Mouse (Mus musculus) kidney, postnatal 0 days (tissue): ENCODE data around the gene Slc2a4. TPM values are rescaled to one million over a fixed set of nuclear protein-coding genes. Genes with fewer than 3 reads are reported as not detected.

Source experiments
- ATAC-seq: fragments of 200-750 bp; cut with Nextera tagmentation; replicated peaks from 2 replicates; pipeline ENCODE4 v1.8.0; 2017; ENCODE audit warnings: low read depth, moderate number of reproducible peaks, moderate TSS enrichment, moderate library complexity; ENCODE audit not compliant: low FRiP score
- DNase-seq: peaks from one replicate; pipeline ENCODE4 v3.0.0-alpha.2; 2016; ENCODE audit warnings: low spot score
- H3K27ac ChIP-seq: fragments of 300-500 bp; sonication (generic); 2 replicates; pipeline ENCODE4 v1.5.1; 2014; ENCODE audit warnings: mild to moderate bottlenecking
- H3K27me3 ChIP-seq: fragments of 300-500 bp; sonication (generic); 2 replicates; pipeline ENCODE4 v1.6.1; 2014; ENCODE audit warnings: low read length, mixed read lengths; ENCODE audit not compliant: insufficient read depth
- H3K36me3 ChIP-seq: fragments of 300-500 bp; sonication (generic); 2 replicates; pipeline ENCODE4 v1.6.1; 2014; ENCODE audit warnings: low read length, mixed read lengths; ENCODE audit not compliant: insufficient read depth
- H3K4me1 ChIP-seq: fragments of 300-500 bp; sonication (generic); replicated peaks from 2 replicates; pipeline ENCODE4 v1.6.1; 2014; ENCODE audit warnings: antibody characterized with exemption, low read length, mixed read lengths; ENCODE audit not compliant: insufficient read depth
- H3K4me2 ChIP-seq: fragments of 300-500 bp; sonication (generic); 2 replicates; pipeline ENCODE4 v1.6.1; 2014; ENCODE audit warnings: mild to moderate bottlenecking, low read length, moderate library complexity, mixed read lengths
- H3K4me3 ChIP-seq: fragments of 300-500 bp; sonication (generic); replicated peaks from 2 replicates; pipeline ENCODE4 v1.5.1; 2014; ENCODE audit warnings: low read depth, low read length
- H3K9ac ChIP-seq: fragments of 300-500 bp; sonication (generic); 2 replicates; pipeline ENCODE4 v1.6.1; 2014; ENCODE audit warnings: low read depth, low read length
- H3K9me3 ChIP-seq: fragments of 300-500 bp; sonication (generic); replicated peaks from 2 replicates; pipeline ENCODE4 v1.6.1; 2016; ENCODE audit warnings: low read length, inconsistent platforms, mixed read lengths
- CTCF ChIP-seq: IDR thresholded peaks from 2 replicates; pipeline ENCODE4 v1.5.1; 2016; ENCODE audit warnings: antibody characterized with exemption, low read depth, mild to moderate bottlenecking, moderate library complexity
- WGBS: fragments of 180-500 bp; shearing (Covaris S2); extraction: QIAGEN DNeasy Blood & Tissue Kit; methylation state at CpG from one replicate; pipeline ENCODE4 v1.1.7; 2014; 5-methylcytosine and 5-hydroxymethylcytosine counted together
- polyA plus RNA-seq: library from polyadenylated mRNA; unstranded; fragments of >200 nt; fragmentation: Nextera tagmentation; extraction: Ambion mirVana; gene quantifications from 2 replicates; pipeline ENCODE4 v1.2.1, GENCODE M21; 2015

The Slc2a4 gene
- polyA plus RNA-seq, 1 experiment from 2014 or later = 21.4 TPM

- ATAC-seq (no peak), DNase-seq (no peak)
- Histone ChIP-seq H3K4me3 (peak overlapping the region; percentile 64), H3K9ac (no peak overlapping the region), H3K9me3 (no peaks in the 10 kb centered on the region), H3K4me1 (peaks cover 18% of the 10 kb centered on the region), H3K27ac (no peak overlapping the region), H3K36me3 (peaks cover 56% of the 10 kb centered on the region), H3K4me2 (peak overlapping the region; percentile 99), H3K27me3 (no peaks in the 10 kb centered on the region)
- 25% methylated on average over 9 of the region's 9 CpGs for WGBS
- TF ChIP-seq CTCF = no peak
These were observed 33.0 kb downstream of the Slc2a4 start for GRCm38 (mm10) chr11:69914917-69915430.

DNA sequence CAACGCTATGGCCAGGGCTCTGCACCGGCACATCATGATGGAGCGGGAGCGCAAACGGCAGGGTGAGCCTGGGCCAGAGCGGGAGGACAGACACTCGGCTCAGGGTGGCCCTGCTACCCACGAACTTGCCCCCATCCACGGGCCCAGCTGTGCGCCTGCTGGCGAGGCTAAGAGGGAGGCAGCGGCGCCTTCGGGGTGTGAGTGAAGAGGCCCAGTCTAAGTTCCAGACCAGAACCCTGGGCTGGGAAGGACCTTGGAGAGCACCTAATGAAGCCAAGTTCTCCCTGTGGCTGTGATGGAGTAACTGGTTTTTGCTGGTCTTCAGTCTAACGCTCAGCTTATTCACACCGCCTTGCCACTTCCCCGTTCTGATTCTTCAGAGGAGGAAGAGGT, 33.6 kb downstream of the Slc2a4 start:
- peaks cover 62% of the 10 kb centered on the region for H3K36me3 ChIP-seq
- TF ChIP-seq CTCF = no peak
- WGBS = 1% methylated on average over 17 of the region's 17 CpGs
- H3K9ac ChIP-seq = peak overlapping the region; percentile 82
- no peaks in the 10 kb centered on the region for H3K27me3 ChIP-seq
- ATAC-seq (no peak; the same call in 1 of the 2 replicates), DNase-seq (peak; percentile 37)
- peak overlapping the region; percentile 86 for H3K27ac ChIP-seq
- peak overlapping the region; percentile 64 for H3K4me3 ChIP-seq
- H3K4me2 ChIP-seq = peak overlapping the region; percentile 99
- H3K9me3 ChIP-seq = no peaks in the 10 kb centered on the region
- H3K4me1 ChIP-seq = peaks cover 15% of the 10 kb centered on the region

DNA sequence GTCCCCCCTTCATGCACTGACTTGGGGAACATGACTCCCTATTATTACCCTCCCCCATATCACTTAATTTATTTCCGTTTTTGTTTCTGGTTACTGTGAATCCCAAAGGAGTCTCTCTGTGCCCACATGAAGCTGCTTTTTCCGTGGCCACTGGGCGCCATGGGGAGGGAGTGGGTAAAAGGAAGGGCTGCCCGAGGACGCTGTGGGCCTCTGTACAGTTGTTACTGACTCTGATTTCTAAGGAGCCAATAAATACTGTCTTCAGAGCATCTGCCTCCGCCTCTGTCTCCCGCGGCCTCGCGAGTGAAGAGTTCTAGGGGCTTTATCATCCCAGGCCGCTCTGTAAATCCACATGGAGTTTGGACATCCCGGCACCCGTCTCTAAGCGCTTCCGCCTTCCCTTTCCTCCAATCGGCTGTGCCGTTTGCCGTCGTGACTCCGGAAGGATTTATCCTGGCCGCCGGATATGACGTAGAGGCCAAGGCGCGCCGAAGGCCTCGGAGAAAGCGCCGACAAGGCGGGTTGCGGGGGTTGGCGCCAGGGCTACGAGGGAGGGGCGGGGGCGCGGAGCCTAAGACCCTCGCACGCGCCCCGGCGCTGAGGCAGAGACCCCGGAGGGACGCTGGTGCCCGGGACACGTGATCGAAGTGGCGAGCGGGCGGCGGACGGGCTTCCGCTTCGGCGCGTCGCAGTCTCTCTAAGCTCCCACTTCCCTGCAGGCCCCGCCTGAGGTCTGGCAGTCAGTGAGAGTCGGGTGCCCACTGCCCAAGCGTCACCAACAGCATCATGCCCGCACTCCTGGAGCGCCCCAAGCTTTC, 34.2 kb downstream of the Slc2a4 start, which contains the start of gene Gps2:
Gene Gps2, plus strand, starts transcription at position 335 of the 818 bp plus-strand sequence.
- Histone ChIP-seq H3K4me3 (peak within 1 kb of the TSS; percentile 64), H3K9ac (peak within 1 kb of the TSS; percentile 82), H3K4me2 (peak within 1 kb of the TSS; percentile 99), H3K9me3 (no peaks in the 10 kb centered on the region), H3K4me1 (peaks cover 9% of the 10 kb centered on the region), H3K36me3 (peaks cover 66% of the 10 kb centered on the region), H3K27me3 (no peaks in the 10 kb centered on the region), H3K27ac (peak within 1 kb of the TSS; percentile 86)
- TF ChIP-seq CTCF = no peak
- 2% methylated on average over 61 of the region's 61 CpGs for WGBS
- DNase-seq (peak; percentile 97), ATAC-seq (peak; percentile 79)

DNA sequence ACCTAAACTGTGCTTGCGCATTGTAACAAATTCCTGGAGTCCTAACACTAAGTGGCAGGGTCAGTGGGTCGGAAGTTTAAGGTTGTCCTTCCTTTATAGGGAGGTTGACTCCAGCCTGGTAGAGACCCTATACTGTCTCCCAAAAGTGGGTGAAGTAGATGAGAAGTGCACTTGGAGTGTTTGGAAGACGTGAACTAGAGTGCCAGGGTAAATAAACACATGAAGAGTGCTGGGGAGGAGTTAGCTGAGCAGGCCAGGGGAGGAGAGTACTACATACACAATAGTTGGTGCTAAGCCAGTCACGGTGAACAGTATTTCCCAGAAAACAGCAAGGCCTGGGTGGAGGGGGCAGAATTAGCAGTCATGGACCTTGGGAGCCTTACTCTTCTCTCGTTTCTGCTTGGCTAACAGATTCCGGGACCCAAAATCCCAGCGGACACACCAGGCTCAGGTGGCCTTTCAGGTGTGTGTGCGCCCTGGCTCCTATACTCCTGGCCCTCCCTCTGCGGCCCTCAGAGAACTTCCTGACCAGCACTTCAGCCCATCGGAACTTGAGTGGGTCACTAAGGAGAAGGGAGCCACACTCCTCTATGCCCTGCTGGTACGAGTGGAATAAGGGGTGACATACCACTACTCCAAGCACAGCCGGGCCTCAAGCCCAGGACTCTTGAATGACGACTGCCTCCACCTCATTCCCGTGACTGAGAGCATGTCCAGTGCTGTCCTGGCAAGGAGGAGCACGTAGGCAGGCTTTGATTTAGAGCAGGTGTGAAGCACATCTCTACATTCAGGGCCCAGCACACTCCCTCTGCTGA, 35.1 kb downstream of the Slc2a4 start:
- peak overlapping the region; percentile 82; the same call in 1 of the 2 replicates for H3K9ac ChIP-seq
- ATAC-seq = no peak
- H3K4me3 ChIP-seq = peak overlapping the region; percentile 64; the same call in 1 of the 2 replicates
- 75% methylated on average over 15 of the region's 15 CpGs for WGBS
- peak overlapping the region; percentile 99 for H3K4me2 ChIP-seq
- no peaks in the 10 kb centered on the region for H3K9me3 ChIP-seq
- no peaks in the 10 kb centered on the region for H3K27me3 ChIP-seq
- peaks cover 7% of the 10 kb centered on the region; the same call in 1 of the 2 replicates for H3K4me1 ChIP-seq
- DNase-seq = no peak
- TF ChIP-seq CTCF = no peak
- H3K36me3 ChIP-seq = peaks cover 66% of the 10 kb centered on the region
- peak overlapping the region; percentile 86; the same call in 1 of the 2 replicates for H3K27ac ChIP-seq

DNA sequence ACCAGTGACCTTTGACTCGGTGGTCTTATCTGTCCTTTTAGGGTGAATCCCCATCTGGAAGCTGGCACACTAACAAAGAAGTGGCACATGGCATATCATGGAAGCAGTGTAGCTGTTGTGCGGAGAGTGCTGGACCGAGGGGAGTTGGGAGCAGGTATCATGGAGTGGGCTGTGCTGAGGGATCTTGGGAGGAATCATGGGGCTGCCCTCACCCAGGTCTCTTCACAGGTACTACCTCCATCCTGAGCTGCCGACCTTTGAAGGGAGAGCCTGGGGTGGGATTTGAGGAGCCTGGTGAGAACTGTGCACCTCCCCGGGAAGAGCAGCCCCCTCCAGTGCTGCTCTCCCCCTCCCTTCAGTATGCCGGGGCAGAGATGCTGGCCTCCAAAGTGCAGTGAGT, 36.3 kb downstream of the Slc2a4 start:
- Histone ChIP-seq H3K27ac (no peak overlapping the region), H3K9ac (no peak overlapping the region), H3K4me2 (no peak overlapping the region), H3K9me3 (no peaks in the 10 kb centered on the region), H3K4me1 (peaks cover 7% of the 10 kb centered on the region; the same call in 1 of the 2 replicates), H3K27me3 (no peaks in the 10 kb centered on the region), H3K4me3 (no peak overlapping the region), H3K36me3 (peaks cover 68% of the 10 kb centered on the region)
- no peak for TF ChIP-seq CTCF
- no peak for DNase-seq
- 92% methylated on average over 6 of the region's 6 CpGs for WGBS
- ATAC-seq = no peak
